Mouse (Mus musculus): ENCODE data around the gene Lsm4. TPM values are rescaled to one million over a fixed set of nuclear protein-coding genes. Genes with fewer than 3 reads are reported as not detected.

Lsm4 gene
- total and polyA plus RNA-seq, 3 experiments: 94.1 to 889 (median 174) TPM

GRCm38 (mm10) chr8:70699116-70699833 lies 26.2 kb downstream of the Lsm4 start:
- H3K4me1 ChIP-seq (ENCODE audit: insufficient read depth, low read depth, low read length): peaks cover 60% of the 10 kb centered on the region
- peak overlapping the region; percentile 87 for H3K4me3 ChIP-seq (ENCODE audit: low read depth, low read length)
- H3K27me3 ChIP-seq (ENCODE audit: insufficient read depth, low read length): peaks cover 3% of the 10 kb centered on the region; the same call in 1 of the 2 replicates
- TF ChIP-seq TAL1 (conservative IDR thresholded peaks at IDR 0.05; ENCODE audit: low read depth, low read length) (no peak), GATA1 (IDR thresholded peaks at IDR 0.05; ENCODE audit: borderline replicate concordance, low read length) (no peak), POLR2AphosphoS5 (IDR thresholded peaks at IDR 0.05; ENCODE audit: insufficient replicate concordance, low read depth, low read length) (no peak), GATA2 (IDR thresholded peaks at IDR 0.05; ENCODE audit: borderline replicate concordance, low read depth, low read length) (no peak), CTCF (IDR thresholded peaks at IDR 0.05; ENCODE audit: low read depth, low read length) (no peak)
- ATAC-seq (ENCODE audit: extremely low read depth, insufficient number of reproducible peaks, low FRiP score, poor library complexity, severe bottlenecking): no peak
- peaks cover 15% of the 10 kb centered on the region for H3K36me3 ChIP-seq (replicated peaks)
- DNase-seq (ENCODE audit: low spot score): no peak
- H3K9me3 ChIP-seq (replicated peaks): no peaks in the 10 kb centered on the region

DNA sequence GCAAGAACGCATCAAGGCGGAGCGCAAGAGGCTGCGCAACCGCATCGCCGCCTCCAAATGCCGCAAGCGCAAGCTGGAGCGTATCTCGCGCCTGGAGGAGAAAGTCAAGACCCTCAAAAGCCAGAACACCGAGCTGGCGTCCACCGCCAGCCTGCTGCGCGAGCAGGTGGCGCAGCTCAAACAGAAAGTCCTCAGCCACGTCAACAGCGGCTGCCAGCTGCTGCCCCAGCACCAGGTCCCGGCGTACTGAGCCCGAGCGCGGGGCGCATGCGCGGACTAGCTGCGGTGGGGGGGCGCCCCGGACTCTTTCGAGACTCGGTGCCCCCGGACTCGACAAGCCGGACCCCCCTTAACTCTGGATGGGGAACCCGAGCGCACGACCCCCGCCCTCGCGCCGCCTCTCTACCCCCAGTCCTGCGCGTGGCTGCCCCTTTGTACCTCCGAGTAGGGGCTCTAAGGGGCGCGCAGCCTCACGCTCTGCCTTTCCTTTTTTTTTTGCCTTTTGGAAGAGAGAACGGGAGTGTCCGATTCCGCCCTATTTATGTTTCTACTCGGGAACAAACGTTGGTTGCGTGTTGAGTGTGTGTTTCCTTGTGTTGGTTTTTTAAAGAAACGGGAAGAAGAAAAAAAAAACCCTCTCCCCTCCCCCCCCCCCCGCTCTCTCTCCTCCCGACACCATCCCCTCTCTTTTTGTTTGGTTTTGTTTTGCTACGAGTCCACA lies 26.9 kb downstream of the Lsm4 start:
- ATAC-seq (ENCODE audit: extremely low read depth, insufficient number of reproducible peaks, low FRiP score, poor library complexity, severe bottlenecking) (no peak), DNase-seq (ENCODE audit: low spot score) (peak; percentile 76)
- Histone ChIP-seq H3K4me3 (ENCODE audit: low read depth, low read length) (peak overlapping the region; percentile 87), H3K36me3 (replicated peaks) (peaks cover 15% of the 10 kb centered on the region), H3K9me3 (replicated peaks) (no peaks in the 10 kb centered on the region), H3K27me3 (ENCODE audit: insufficient read depth, low read length) (peaks cover 9% of the 10 kb centered on the region), H3K4me1 (ENCODE audit: insufficient read depth, low read depth, low read length) (peaks cover 56% of the 10 kb centered on the region)
- no peak for TF ChIP-seq POLR2AphosphoS5 (IDR thresholded peaks at IDR 0.05; ENCODE audit: insufficient replicate concordance, low read depth, low read length)
- no peak for TF ChIP-seq CTCF (IDR thresholded peaks at IDR 0.05; ENCODE audit: low read depth, low read length)
- TF ChIP-seq TAL1 (conservative IDR thresholded peaks at IDR 0.05; ENCODE audit: low read depth, low read length): no peak
- no peak for TF ChIP-seq GATA1 (IDR thresholded peaks at IDR 0.05; ENCODE audit: borderline replicate concordance, low read length)
- TF ChIP-seq GATA2 (IDR thresholded peaks at IDR 0.05; ENCODE audit: borderline replicate concordance, low read depth, low read length): no peak

GRCm38 (mm10) chr8:70700555-70700922 lies 27.5 kb downstream of the Lsm4 start:
- TF ChIP-seq TAL1 (conservative IDR thresholded peaks at IDR 0.05; ENCODE audit: low read depth, low read length): no peak
- TF ChIP-seq GATA1 (IDR thresholded peaks at IDR 0.05; ENCODE audit: borderline replicate concordance, low read length): no peak
- TF ChIP-seq CTCF (IDR thresholded peaks at IDR 0.05; ENCODE audit: low read depth, low read length): 0 out of 2 replicates have a peak, but pooled peaks have one; percentile 16
- TF ChIP-seq POLR2AphosphoS5 (IDR thresholded peaks at IDR 0.05; ENCODE audit: insufficient replicate concordance, low read depth, low read length): no peak
- Histone ChIP-seq H3K4me3 (ENCODE audit: low read depth, low read length) (peak overlapping the region; percentile 87), H3K4me1 (ENCODE audit: insufficient read depth, low read depth, low read length) (peaks cover 51% of the 10 kb centered on the region), H3K36me3 (replicated peaks) (peaks cover 15% of the 10 kb centered on the region), H3K9me3 (replicated peaks) (no peaks in the 10 kb centered on the region), H3K27me3 (ENCODE audit: insufficient read depth, low read length) (peaks cover 13% of the 10 kb centered on the region)
- DNase-seq (ENCODE audit: low spot score) (peak; percentile 68), ATAC-seq (ENCODE audit: extremely low read depth, insufficient number of reproducible peaks, low FRiP score, poor library complexity, severe bottlenecking) (peak; percentile 29; the same call in 1 of the 2 replicates)

DNA sequence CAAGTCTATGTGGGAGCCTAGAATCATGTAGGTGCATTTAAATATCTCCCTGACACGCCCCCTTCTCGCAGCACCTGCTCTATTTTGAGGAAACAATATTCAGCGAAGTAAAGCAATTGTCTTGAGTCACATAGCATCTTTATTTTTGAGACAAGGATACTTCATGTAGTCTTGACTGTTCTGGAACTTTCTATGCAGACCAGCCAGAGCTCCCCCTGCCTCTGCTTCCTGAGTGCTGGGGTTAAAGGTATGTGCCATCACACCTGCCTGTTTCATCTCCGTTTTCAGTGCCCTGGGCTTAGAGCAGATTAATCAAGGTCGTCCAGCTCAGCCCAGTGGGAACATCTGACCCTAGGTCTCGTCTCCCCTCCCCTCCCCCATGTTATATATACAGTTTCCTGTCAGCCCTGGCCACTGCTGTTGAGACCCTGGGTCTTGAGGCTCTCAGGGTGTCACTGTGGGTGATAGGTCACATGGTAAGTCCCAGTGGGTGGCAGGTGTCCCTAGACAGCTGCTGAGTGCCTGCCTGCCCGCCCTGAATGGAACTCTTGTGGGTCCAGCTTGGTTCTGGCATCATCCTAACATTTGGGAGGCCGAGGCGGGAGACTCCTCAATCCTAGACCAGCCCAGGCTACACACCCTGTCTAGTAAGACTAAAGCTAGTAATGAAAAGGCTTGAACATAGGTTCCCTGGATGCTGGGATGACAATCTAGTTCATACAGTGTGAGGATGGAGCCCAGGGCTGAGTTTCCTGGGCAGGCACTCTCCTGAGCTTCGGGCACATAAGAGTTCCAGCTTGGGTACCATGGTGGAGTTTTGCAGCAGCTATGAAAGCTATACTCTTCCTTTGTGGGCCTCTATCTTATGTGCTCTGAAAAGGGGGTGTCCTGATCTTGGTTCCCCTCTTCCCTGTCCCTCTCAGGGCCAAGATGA lies 28.3 kb downstream of the Lsm4 start:
- peak overlapping the region; percentile 87; the same call in 1 of the 2 replicates for H3K4me3 ChIP-seq (ENCODE audit: low read depth, low read length)
- DNase-seq (ENCODE audit: low spot score): no peak

DNA sequence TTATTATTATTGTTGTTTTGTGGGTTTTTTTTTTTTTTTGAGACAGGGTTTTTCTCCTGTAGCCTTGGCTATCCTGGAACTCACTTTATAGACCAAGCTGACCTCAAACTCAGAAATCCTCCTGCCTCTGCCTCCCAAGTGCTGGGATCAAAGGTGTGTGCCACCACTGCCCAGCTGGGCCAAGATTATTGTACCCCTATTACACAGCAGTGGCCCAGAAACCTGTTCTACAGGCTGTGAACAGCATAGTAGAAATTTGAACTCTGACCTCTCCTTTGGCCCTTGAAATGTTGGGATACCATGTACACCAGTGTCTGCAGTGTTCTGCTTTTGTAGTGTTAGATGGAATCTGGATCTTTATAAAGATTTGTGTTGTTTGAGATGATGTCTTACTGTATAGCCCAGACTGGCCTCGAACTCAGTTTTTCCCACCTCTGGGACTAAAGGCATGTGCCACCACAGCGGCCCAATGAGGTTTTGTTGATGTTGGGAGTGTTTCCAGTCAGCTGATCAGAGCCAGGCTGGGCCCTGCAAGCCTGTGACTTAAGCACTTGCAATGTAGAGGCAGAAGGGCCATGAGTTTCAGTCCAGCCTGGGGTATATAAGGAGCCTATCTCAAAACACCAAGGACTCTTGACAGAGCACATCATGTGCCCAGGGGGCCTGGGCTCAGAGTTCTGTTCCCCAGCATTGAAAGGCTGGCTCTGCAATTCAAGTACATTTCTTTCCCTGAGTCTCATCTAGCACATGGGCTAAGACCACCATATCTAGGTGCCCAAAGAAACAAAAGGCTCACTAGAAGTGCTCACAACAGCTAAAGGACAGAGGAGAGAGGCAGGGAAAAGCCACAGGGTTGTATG lies 29.2 kb downstream of the Lsm4 start:
- DNase-seq (ENCODE audit: low spot score) (no peak), ATAC-seq (ENCODE audit: extremely low read depth, insufficient number of reproducible peaks, low FRiP score, poor library complexity, severe bottlenecking) (no peak)
- no peak overlapping the region for H3K4me3 ChIP-seq (ENCODE audit: low read depth, low read length)
- TF ChIP-seq POLR2AphosphoS5 (IDR thresholded peaks at IDR 0.05; ENCODE audit: insufficient replicate concordance, low read depth, low read length) (no peak), TAL1 (conservative IDR thresholded peaks at IDR 0.05; ENCODE audit: low read depth, low read length) (no peak), GATA1 (IDR thresholded peaks at IDR 0.05; ENCODE audit: borderline replicate concordance, low read length) (no peak), GATA2 (IDR thresholded peaks at IDR 0.05; ENCODE audit: borderline replicate concordance, low read depth, low read length) (no peak), CTCF (IDR thresholded peaks at IDR 0.05; ENCODE audit: low read depth, low read length) (no peak)
- H3K9me3 ChIP-seq (replicated peaks): no peaks in the 10 kb centered on the region
- H3K36me3 ChIP-seq (replicated peaks): peaks cover 15% of the 10 kb centered on the region
- H3K4me1 ChIP-seq (ENCODE audit: insufficient read depth, low read depth, low read length): peaks cover 35% of the 10 kb centered on the region
- H3K27me3 ChIP-seq (ENCODE audit: insufficient read depth, low read length): peaks cover 18% of the 10 kb centered on the region

More for the DNA sequence above, 28.3 kb downstream of the Lsm4 start:
- no peak for TF ChIP-seq GATA1 (IDR thresholded peaks at IDR 0.05; ENCODE audit: borderline replicate concordance, low read length)
- TF ChIP-seq CTCF (IDR thresholded peaks at IDR 0.05; ENCODE audit: low read depth, low read length): no peak
- no peak for TF ChIP-seq TAL1 (conservative IDR thresholded peaks at IDR 0.05; ENCODE audit: low read depth, low read length)
- no peak for TF ChIP-seq GATA2 (IDR thresholded peaks at IDR 0.05; ENCODE audit: borderline replicate concordance, low read depth, low read length)
- no peak for TF ChIP-seq POLR2AphosphoS5 (IDR thresholded peaks at IDR 0.05; ENCODE audit: insufficient replicate concordance, low read depth, low read length)
- peaks cover 13% of the 10 kb centered on the region for H3K27me3 ChIP-seq (ENCODE audit: insufficient read depth, low read length)
- no peaks in the 10 kb centered on the region for H3K9me3 ChIP-seq (replicated peaks)
- peaks cover 15% of the 10 kb centered on the region for H3K36me3 ChIP-seq (replicated peaks)
- peaks cover 43% of the 10 kb centered on the region for H3K4me1 ChIP-seq (ENCODE audit: insufficient read depth, low read depth, low read length)
- no peak for ATAC-seq (ENCODE audit: extremely low read depth, insufficient number of reproducible peaks, low FRiP score, poor library complexity, severe bottlenecking)
